Mouse (Mus musculus): ENCODE data around the gene Syt1. TPM values are rescaled to one million over a fixed set of nuclear protein-coding genes. Genes with fewer than 3 reads are reported as not detected.

Syt1 gene
- polyA plus RNA-seq, 1 experiment from 2014 or later: 78.8 TPM

DNA sequence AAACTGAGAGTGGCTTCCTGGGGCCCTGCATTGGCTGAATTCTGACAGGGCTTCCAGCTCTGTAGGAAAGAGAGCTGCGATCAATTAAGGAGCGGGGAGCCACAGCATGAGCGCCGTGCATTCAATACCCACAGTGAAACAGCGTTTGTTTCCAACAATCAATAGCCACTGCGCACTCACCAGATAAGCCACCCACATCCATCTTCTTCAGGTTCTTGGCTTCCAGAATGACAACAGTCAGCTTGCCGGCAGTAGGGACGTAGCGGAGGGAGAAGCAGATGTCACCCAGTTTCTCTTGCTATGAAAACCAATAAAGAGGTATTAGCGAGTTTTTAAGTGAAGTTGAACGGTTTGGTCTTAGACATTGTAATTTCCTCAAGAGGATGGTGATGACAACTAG, 427.1 kb downstream of the Syt1 start:
- Histone ChIP-seq H3K4me2 (peak overlapping the region; percentile 37), H3K27me3 (no peaks in the 10 kb centered on the region), H3K27ac (peak overlapping the region; percentile 52), H3K4me1 (replicated peaks) (peaks cover 19% of the 10 kb centered on the region), H3K36me3 (no peaks in the 10 kb centered on the region), H3K4me3 (no peak overlapping the region), H3K9ac (no peak overlapping the region), H3K9me3 (no peaks in the 10 kb centered on the region)
- ATAC-seq (ENCODE audit: low FRiP score): no peak
- 10% methylated on average over 11 of the region's 11 CpGs for WGBS

DNA sequence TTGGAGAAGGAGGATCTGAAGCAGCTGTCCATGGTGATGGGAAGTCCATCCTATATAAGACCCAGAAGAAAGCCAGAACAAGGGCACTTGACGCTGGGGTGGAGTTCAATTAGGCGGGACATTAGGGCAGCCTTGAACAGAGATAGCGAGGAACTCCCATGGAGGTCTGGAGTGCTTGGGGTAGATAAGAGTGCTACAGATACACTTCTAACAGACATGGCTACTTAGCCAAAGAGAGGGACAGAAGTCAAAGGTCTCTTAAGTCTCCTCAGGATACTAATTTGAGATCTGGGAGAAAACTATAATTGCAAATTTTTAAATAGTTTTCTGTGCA, 428.4 kb downstream of the Syt1 start:
- no peak for ATAC-seq (ENCODE audit: low FRiP score)

DNA sequence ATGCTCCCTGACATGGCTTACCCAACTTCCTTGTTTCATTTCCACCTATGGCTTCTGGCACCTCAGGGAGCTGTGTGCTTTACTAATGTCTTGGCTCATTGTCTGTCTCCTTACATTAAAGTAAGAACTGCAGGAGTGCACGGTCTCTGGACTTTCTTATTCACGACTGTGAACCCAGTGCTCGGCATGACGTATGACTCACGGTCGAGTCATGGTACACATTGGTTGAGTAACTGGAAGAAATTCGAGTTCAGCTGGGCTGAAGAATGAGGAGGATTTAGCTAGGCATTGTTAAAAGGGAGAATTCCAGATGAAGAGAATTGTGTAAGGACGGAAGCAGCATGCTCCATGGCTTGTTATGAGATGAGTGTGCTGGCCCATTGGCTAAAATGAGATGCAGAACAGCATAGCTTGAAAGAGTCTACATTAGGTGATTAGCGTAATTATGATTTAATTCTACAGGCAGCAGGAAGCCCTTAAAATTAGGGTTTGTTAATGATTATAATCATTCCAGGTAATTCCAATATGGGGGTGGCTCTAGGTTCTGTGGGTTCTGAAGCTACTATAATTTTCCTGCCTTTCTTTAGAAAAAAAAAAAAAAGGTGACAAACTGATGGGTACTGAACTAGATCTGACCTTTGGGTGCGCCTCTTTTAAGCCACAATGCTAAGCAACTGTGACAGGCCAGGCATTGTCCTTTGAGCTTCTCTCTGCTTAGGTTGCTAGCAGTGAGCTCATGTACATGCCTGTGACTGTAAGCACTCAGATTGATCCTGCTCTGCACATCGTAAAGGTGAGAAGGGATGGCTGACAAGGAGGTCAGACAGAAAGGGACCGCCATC, 429.0 kb downstream of the Syt1 start:
- ATAC-seq (ENCODE audit: low FRiP score): peak; percentile 41; the same call in 1 of the 2 replicates
- Histone ChIP-seq H3K27me3 (no peaks in the 10 kb centered on the region), H3K27ac (peak overlapping the region; percentile 74), H3K4me1 (replicated peaks) (peaks cover 19% of the 10 kb centered on the region), H3K4me2 (no peak overlapping the region), H3K4me3 (no peak overlapping the region), H3K36me3 (no peaks in the 10 kb centered on the region), H3K9ac (no peak overlapping the region), H3K9me3 (no peaks in the 10 kb centered on the region)
- 67% methylated on average over 12 of the region's 12 CpGs for WGBS

More for the DNA sequence above, 428.4 kb downstream of the Syt1 start:
- H3K36me3 ChIP-seq: no peaks in the 10 kb centered on the region
- no peak overlapping the region; the same call in 1 of the 2 replicates for H3K27ac ChIP-seq
- no peak overlapping the region for H3K9ac ChIP-seq
- H3K27me3 ChIP-seq: no peaks in the 10 kb centered on the region
- peaks cover 19% of the 10 kb centered on the region for H3K4me1 ChIP-seq (replicated peaks)
- no peak overlapping the region for H3K4me2 ChIP-seq
- H3K9me3 ChIP-seq: no peaks in the 10 kb centered on the region
- no peak overlapping the region for H3K4me3 ChIP-seq
- WGBS: 91% methylated on average over 3 of the region's 3 CpGs

DNA sequence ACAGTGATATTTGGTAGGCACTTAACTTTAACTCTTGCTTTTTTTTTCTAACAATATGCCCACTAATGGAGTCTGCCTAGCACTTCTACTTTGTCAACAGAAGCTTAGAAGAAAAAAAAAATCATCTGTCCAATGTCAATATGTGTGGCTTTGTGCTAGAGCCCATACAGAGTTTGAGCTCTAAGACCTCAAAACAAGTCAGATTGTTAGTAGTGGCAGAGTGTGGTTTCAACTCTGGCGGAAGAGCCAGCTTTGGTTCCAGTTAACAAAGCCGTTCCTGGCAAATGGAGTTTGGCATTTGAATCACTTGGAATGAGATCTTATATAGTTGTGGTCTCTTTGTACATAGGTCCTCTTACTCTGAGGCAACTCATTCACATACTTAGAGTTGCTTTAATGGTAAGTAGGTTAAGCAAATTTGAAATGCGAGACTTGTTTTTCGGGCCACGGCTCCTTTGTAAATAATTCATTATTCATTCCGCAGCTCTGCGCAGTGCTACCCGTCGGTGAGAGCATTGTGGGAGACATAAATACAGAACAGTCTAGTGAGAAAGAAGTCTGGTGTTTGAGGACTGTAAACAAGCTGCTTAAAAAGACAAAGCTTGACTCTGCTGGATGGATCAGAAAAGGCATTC, 429.9 kb downstream of the Syt1 start:
- H3K9me3 ChIP-seq: no peaks in the 10 kb centered on the region
- no peak overlapping the region for H3K4me2 ChIP-seq
- H3K36me3 ChIP-seq: no peaks in the 10 kb centered on the region
- no peak overlapping the region for H3K4me3 ChIP-seq
- 39% methylated on average over 9 of the region's 9 CpGs for WGBS
- H3K27ac ChIP-seq: peak overlapping the region; percentile 74
- no peaks in the 10 kb centered on the region for H3K27me3 ChIP-seq
- no peak overlapping the region for H3K9ac ChIP-seq
- peak; percentile 41; the same call in 1 of the 2 replicates for ATAC-seq (ENCODE audit: low FRiP score)
- H3K4me1 ChIP-seq (replicated peaks): peaks cover 19% of the 10 kb centered on the region

DNA sequence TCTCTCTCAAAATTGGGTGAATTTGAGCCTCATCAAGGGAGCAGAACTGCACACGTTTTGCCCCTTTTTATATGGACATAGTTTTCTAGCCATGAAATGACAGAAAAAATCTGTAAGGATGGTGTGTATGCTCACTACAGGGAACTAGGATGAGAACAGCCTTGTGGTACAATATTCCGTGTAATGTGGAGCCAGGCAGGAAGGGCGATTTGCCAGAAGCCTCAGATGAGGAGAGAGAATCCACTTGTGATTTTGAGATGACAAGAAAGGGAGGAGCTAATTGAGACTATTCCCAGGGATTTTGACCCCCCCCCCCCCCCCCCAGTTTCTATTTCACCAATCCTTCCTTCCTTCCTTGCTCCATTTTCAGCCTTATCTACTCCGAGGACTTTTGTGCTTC, 431.4 kb downstream of the Syt1 start:
- H3K27me3 ChIP-seq: no peaks in the 10 kb centered on the region
- peaks cover 19% of the 10 kb centered on the region for H3K4me1 ChIP-seq (replicated peaks)
- no peaks in the 10 kb centered on the region for H3K9me3 ChIP-seq
- no peak overlapping the region for H3K4me3 ChIP-seq
- no peak overlapping the region for H3K27ac ChIP-seq
- ATAC-seq (ENCODE audit: low FRiP score): no peak
- WGBS: 87% methylated on average over 4 of the region's 4 CpGs
- no peak overlapping the region for H3K9ac ChIP-seq
- H3K4me2 ChIP-seq: no peak overlapping the region
- no peaks in the 10 kb centered on the region for H3K36me3 ChIP-seq

DNA sequence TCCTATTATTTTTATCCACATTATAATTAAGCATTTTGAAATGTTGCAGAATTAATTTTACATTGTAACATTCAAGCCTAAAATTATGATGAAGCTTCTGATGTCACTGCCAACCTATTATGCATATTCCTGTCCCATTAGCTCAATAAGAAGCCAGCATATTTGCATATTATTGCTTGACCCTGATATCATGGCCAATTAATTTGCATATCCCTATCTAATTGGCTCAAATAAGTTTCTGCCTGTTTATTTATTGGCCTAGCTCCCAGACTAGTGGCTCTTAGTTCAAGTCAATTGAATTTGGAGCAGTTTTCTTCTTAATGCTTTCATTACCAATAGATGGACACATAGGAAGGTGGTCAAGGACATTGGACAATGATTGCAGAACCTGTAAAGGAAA, 433.2 kb downstream of the Syt1 start:
- no peak overlapping the region for H3K4me3 ChIP-seq

DNA sequence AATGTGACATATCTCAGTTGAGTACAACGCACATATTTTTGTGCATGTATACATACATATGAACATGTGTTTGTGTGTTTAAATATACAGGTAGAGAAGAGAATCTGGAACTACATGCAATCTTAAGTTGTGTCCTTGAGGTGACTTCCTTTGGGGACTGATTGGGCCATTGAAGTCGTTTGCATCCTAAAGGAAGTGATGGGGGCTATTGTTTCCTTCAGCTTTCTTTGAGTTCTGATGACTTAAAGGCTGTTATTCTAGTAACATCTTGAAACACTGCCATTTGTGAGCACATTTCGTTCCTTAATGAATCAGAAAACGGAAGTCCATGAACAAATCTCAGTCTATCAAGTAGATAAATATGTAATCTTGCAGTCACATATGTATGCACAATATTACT, 438.0 kb downstream of the Syt1 start:
- Histone ChIP-seq H3K4me2 (no peak overlapping the region), H3K4me3 (no peak overlapping the region), H3K9me3 (no peaks in the 10 kb centered on the region), H3K27ac (no peak overlapping the region), H3K4me1 (replicated peaks) (peaks cover 13% of the 10 kb centered on the region), H3K36me3 (no peaks in the 10 kb centered on the region), H3K9ac (no peak overlapping the region), H3K27me3 (no peaks in the 10 kb centered on the region)
- no peak for ATAC-seq (ENCODE audit: low FRiP score)
- 67% methylated on average over 4 of the region's 4 CpGs for WGBS

More for the DNA sequence above, 433.2 kb downstream of the Syt1 start:
- no peak for ATAC-seq (ENCODE audit: low FRiP score)
- no peaks in the 10 kb centered on the region for H3K9me3 ChIP-seq
- no peaks in the 10 kb centered on the region for H3K36me3 ChIP-seq
- H3K27ac ChIP-seq: no peak overlapping the region
- H3K4me1 ChIP-seq (replicated peaks): peaks cover 11% of the 10 kb centered on the region
- no peak overlapping the region for H3K4me2 ChIP-seq
- no peaks in the 10 kb centered on the region for H3K27me3 ChIP-seq
- no peak overlapping the region for H3K9ac ChIP-seq

DNA sequence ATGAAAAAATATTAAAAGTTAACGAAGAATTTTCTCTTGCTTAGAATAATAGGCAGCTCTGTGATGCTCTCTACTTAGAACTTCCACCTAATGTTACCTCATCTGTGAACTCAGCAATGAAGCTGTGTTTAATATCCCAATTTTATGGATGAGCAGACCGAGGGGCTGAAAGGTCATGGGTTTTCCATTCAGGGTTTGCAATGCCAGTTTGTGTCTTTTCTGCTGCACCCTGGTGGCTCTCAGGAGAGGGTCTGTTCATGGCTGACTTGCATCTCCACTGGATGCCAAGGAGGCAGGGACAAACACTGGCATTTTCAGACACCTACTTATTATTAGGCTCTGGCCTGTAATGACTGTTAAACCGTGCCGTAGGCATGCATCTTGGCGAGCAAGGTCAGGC, 439.7 kb downstream of the Syt1 start:
- H3K36me3 ChIP-seq: no peaks in the 10 kb centered on the region
- no peaks in the 10 kb centered on the region for H3K27me3 ChIP-seq
- peaks cover 16% of the 10 kb centered on the region for H3K4me1 ChIP-seq (replicated peaks)
- no peak overlapping the region for H3K9ac ChIP-seq
- H3K4me3 ChIP-seq: no peak overlapping the region
- no peak overlapping the region for H3K4me2 ChIP-seq
- ATAC-seq (ENCODE audit: low FRiP score): no peak
- no peak overlapping the region for H3K27ac ChIP-seq
- WGBS: 54% methylated on average over 5 of the region's 5 CpGs
- no peaks in the 10 kb centered on the region for H3K9me3 ChIP-seq

DNA sequence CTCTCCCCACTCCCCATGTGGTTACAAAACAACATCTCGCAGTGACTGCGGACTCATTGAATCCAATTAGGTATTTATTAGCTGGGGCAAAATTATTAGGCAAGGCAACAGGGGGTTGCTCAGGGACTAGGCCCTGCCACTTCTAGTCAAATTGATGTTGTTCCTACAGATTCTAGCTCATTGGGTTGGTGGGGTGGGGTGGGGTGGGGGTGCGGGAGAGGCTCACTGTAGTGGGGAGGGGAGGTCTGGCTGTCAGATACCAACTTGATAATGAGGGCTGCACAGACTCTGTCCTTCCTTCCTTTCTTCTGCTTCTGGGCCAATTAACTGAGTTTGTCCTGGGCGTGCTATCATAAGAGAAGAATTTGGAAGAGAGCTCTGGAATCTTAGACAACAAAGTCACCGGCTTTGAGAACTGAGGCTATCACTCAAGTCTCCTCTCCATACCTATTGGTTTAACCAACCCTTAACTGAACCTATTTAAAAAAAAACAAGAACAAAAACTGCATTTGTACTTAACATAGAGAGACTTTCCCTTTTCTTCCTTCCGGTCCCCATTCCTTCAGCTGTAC, 441.1 kb downstream of the Syt1 start:
- Histone ChIP-seq H3K27me3 (no peaks in the 10 kb centered on the region), H3K36me3 (no peaks in the 10 kb centered on the region), H3K9me3 (no peaks in the 10 kb centered on the region), H3K9ac (no peak overlapping the region), H3K4me1 (replicated peaks) (peaks cover 16% of the 10 kb centered on the region), H3K4me3 (no peak overlapping the region), H3K4me2 (no peak overlapping the region), H3K27ac (no peak overlapping the region)
- 74% methylated on average over 6 of the region's 6 CpGs for WGBS
- ATAC-seq (ENCODE audit: low FRiP score): no peak

DNA sequence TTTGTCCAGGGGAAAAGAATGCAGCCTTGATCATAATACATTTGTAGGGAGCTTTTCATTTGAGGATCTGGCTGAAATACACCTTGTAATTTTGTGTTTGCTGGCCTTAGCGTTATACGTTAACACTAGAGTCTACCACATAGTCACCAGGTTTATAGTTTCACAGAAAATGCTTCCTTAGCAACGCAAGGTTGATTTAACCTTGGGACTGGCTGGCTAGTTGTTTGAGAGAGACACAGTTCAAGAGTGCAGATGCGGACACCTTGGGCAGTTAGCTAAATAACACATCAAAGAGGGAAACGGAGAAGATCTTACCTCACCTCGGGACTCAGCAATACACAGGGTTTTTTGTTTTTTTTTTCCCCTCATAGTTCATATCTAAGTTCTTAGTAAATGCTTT, 441.9 kb downstream of the Syt1 start:
- Histone ChIP-seq H3K9ac (no peak overlapping the region), H3K9me3 (no peaks in the 10 kb centered on the region), H3K36me3 (no peaks in the 10 kb centered on the region), H3K27me3 (no peaks in the 10 kb centered on the region), H3K4me1 (replicated peaks) (peaks cover 16% of the 10 kb centered on the region), H3K27ac (no peak overlapping the region), H3K4me3 (no peak overlapping the region), H3K4me2 (no peak overlapping the region)
- no peak for ATAC-seq (ENCODE audit: low FRiP score)
- 55% methylated on average over 6 of the region's 6 CpGs for WGBS

DNA sequence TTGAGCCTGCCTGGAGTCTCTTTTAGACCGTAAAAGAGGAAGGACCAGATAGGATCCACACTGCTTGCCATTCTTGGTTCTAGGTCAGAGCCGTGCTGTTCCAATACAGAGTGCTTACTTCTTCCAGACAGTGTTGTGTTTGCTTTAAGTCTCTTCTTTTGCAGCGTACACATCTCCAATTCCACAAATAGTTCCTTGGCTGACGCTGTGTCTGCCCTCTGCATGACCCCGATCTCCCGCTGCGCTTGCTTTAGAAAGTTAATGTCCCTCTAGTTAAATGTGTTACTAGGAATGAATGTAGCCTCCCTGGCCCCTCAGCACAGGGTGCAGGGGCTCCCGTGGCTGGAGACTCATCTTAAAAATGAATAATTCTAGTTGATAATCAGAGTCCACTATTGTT, 442.6 kb downstream of the Syt1 start:
- no peaks in the 10 kb centered on the region for H3K27me3 ChIP-seq
- ATAC-seq (ENCODE audit: low FRiP score): no peak
- H3K4me2 ChIP-seq: peak overlapping the region; percentile 1; the same call in 1 of the 2 replicates
- no peak overlapping the region for H3K4me3 ChIP-seq
- no peaks in the 10 kb centered on the region for H3K9me3 ChIP-seq
- no peaks in the 10 kb centered on the region for H3K36me3 ChIP-seq
- WGBS: 10% methylated on average over 8 of the region's 8 CpGs
- no peak overlapping the region for H3K9ac ChIP-seq
- H3K27ac ChIP-seq: peak overlapping the region; percentile 48; the same call in 1 of the 2 replicates
- peaks cover 16% of the 10 kb centered on the region for H3K4me1 ChIP-seq (replicated peaks)

DNA sequence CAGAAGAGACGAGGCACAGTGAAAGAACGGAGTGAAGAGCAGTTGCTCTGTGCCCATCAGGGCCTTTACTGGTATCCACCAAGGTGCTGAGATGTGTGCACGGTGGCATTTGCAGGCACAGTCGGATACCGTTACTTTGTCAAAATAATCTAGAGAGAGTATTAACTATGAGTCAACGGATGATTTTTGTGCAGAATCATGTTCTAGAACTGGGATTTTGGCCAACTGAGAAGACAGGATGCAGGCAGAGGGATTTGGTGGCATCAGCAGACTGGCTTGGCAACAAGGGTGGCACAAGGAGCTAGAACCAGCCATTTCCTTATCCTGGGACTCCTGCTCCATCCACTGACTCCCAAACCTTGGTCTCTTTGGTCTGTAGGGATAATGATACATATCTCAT, 443.3 kb downstream of the Syt1 start:
- no peak for ATAC-seq (ENCODE audit: low FRiP score)
- Histone ChIP-seq H3K9ac (no peak overlapping the region), H3K27me3 (no peaks in the 10 kb centered on the region), H3K9me3 (no peaks in the 10 kb centered on the region), H3K27ac (no peak overlapping the region), H3K4me1 (replicated peaks) (peaks cover 16% of the 10 kb centered on the region), H3K4me3 (no peak overlapping the region), H3K4me2 (no peak overlapping the region), H3K36me3 (no peaks in the 10 kb centered on the region)
- 98% methylated on average over 6 of the region's 6 CpGs for WGBS

DNA sequence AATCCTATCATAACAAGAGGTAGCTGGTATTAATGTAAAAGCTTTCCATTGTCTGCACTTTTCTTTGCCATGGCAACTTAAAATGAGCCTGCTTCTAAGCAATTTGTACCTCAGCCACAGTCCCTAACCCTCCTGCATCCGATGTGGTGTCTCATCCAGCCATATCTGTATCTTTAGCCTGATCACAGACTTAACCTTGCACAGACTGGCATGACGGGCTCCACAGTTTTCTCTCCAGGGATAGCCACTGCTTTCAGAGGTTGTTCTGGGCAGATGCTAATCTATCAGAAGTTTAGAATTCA, 451.2 kb downstream of the Syt1 start:
- H3K27me3 ChIP-seq: no peaks in the 10 kb centered on the region
- H3K9me3 ChIP-seq: no peaks in the 10 kb centered on the region
- WGBS: 49% methylated on average over 2 of the region's 2 CpGs
- H3K27ac ChIP-seq: peak overlapping the region; percentile 27
- H3K4me3 ChIP-seq: no peak overlapping the region
- no peak overlapping the region for H3K9ac ChIP-seq
- no peaks in the 10 kb centered on the region for H3K36me3 ChIP-seq
- H3K4me2 ChIP-seq: no peak overlapping the region
- 0 out of 2 replicates have a peak, but pooled peaks have one; percentile 30 for ATAC-seq (ENCODE audit: low FRiP score)
- peaks cover 12% of the 10 kb centered on the region for H3K4me1 ChIP-seq (replicated peaks)
